Mouse (Mus musculus) heart, postnatal 10 days (tissue): ENCODE measurements around the gene Cfap221. TPM values are rescaled to one million over a fixed set of nuclear protein-coding genes. Genes with fewer than 3 reads are reported as not detected.
A peak's percentile ranks its signal among the peaks of the same experiment; 100 is the strongest.

ENCODE experiments used
- DNase-seq, 2 experiments: peaks; one replicate each; pipeline ENCODE4 v3.0.0; 2021
- intact Hi-C: fragments of 180-260 bp; cut with DNase I; formaldehyde crosslinking; loops from one replicate; pipeline ENCODE4 v1.15.1; 2025
- total RNA-seq, 2 experiments: library from RNA; stranded (reverse); gene quantifications; 2 replicates each; pipeline ENCODE4 v1.2.3; 2021

The Cfap221 gene
- not detected for total RNA-seq

DNA sequence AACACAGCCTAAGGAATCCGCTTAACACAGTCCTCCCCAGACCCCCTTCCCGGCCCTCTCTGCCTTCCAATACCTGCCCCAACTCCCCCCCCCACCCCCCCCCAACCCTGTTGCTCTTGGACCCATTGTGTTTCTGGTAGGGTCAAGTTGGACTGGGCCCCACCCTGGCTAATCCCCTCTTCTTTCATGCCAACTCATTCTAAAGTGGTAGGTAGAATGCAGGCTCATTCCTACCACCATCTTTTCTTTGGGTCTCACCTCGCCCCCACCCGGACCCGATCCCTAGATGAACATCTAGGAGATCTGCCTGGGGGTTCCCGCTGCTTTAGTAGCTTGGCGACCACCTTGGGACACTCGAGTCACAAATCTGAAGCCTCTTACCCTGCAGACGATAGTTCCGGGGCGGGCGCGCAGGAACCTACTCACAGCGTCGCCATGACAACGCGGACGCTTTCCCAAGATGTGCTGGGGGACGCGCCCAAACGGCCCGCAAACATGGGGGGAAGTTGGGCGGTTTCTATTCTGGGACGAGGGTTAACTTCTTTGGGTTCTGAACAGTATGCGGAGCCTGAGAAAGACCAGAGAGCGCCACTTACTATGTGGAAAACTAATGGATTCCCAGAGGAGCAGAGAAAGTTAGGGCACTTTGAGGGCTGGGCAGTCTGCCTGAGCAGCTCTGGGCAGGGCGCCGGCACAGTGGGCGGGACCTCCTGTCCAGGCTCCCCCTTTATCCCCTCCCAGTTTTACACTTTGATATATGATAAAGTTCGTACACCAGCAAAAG lies at the start of gene Cfap221:
TSS of gene Cfap221 (minus strand) at position 437 of the 784 bp plus-strand sequence.
- intact Hi-C loops, result no loop called here
- peak; percentile 67 to 68 for DNase-seq

DNA sequence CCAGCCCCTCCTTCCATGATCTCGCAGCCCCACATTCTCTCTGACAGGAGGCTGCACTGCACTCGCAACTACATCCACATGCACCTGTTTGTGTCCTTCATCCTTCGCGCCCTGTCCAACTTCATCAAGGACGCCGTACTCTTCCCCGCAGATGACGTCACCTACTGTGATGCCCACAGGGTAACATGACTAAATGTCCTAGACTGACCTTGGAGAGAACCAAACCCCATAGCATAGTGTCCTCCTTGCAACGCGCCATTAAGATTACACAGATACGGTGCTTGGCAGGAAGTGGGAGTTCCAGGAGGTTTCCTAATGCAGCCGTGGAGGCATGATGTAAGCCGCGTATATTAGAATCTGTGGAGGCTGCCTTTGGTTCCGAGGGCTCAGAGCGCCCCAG lies 47.5 kb upstream of the Cfap221 start:
- intact Hi-C loops, result no loop called here
- DNase-seq, result no peak

DNA sequence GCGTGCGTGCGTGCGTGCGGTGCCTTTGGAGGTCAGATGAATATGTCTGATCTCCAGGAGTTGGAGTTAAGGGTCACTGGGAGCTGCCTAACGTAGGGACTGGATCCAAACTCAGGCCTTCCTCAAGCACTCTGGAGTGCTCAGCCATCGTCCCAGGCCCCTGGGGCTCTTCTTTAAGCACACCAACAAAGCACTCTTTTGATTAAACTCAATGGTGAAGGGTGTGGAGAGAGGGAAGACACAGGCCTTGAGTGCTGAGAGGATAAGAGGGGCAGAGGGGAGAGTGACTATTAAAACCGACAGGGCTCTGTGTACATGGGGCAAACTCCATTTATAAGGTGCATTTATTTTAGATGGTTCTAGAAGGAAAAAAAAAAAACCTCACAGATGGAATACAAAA lies 45.4 kb upstream of the Cfap221 start:
- intact Hi-C loops, result no loop called here
- no peak for DNase-seq

DNA sequence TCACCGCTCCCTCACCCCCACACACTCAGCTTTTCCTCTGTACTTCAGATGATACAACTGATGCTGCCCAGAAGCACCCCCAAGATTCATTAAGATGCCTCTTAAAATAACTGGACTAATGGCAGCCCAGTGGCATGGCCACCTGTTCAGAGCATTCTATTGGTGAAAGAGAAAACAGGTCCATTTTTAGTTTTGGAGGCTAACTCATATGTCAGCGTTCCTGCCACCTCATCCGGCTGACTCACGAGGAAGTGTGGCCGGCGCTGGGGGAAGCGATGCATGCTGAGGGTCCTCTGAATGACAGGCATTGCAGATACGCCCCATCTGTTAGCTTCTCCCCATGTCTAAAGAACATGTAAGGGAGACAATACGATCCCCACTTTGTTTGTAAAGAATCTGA lies 41.6 kb upstream of the Cfap221 start:
- intact Hi-C loops, result no loop called here

GRCm38 (mm10) chr1:120037021-120037683 lies 40.1 kb upstream of the Cfap221 start:
- peak in 1 of 2 experiments; percentile 20 for DNase-seq
- intact Hi-C loops, result no loop called here

More for the DNA sequence above, 41.6 kb upstream of the Cfap221 start:
- no peak for DNase-seq

GRCm38 (mm10) chr1:120035456-120036034 lies 38.5 kb upstream of the Cfap221 start:
- no peak for DNase-seq
- intact Hi-C loops, result no loop called here

- no peak for DNase-seq
- intact Hi-C loops, result no loop called here
Observed at GRCm38 (mm10) chr1:120034793-120035192, 37.8 kb upstream of the Cfap221 start.

DNA sequence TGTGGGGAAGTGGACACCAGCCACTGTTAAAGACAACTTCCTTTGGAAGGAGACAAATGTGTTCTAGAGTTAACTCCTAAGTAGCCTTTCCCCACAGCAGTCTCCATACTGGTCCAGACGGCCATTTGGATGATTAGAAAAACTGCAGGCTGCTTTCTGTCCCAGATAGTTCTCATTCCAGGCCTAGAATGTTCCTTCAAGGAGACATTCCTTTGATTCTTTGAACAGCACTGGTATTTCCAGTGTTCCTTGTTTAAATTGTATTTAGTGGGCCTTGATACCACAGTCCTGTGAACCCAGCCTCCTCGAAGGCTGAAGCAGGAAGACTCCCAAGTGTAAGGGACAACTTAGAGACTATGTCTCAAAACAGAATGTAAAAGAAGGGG lies 36.4 kb upstream of the Cfap221 start:
- DNase-seq, result no peak
- intact Hi-C loops, result loop anchor here (1.0 to 2.0 kb wide), 2 partner anchors 60 to 121 kb away; no protein-coding TSS in a partner anchor

DNA sequence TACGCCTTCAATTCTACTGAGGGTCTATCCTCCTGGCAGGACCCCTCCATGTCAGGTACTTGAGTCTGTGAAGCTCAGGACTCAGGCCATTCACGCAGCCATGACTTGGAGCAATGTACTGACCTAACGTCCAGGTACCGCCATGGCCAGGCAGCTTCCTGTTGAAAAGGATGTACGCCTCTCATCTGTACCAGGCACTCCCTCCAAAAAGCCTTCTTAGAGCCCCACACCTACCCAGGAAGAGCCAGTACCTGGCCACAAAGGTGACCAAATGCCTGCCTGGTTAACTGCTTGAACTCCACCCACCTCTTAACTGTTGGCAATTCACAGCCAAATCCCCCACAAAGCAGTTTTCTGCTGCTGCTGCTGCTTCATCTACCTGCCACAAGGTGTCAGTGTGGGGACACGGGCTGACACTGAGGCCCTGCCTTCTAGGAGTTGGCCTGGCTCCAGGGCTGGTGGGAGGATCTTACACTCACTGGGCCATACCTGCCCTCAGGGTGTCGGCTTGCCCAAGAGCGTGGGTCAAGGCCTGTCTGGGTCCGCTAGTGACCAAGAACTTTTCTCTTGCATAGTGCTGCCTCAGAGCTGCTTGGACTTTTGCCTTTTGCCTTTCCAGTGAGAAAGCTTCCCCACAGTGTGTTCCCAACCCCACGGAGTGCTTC lies 35.9 kb upstream of the Cfap221 start:
- DNase-seq, result peak; percentile 81 to 88
- intact Hi-C loops, result loop anchor here (1.0 to 2.0 kb wide), 2 partner anchors 60 to 122 kb away; no protein-coding TSS in a partner anchor

- intact Hi-C loops, result no loop called here
- no peak for DNase-seq
Observed at GRCm38 (mm10) chr1:120030474-120030873, 33.4 kb upstream of the Cfap221 start.

GRCm38 (mm10) chr1:120027693-120028092 lies 30.7 kb upstream of the Cfap221 start:
- intact Hi-C loops, result no loop called here
- DNase-seq, result peak; percentile 59 to 76

DNA sequence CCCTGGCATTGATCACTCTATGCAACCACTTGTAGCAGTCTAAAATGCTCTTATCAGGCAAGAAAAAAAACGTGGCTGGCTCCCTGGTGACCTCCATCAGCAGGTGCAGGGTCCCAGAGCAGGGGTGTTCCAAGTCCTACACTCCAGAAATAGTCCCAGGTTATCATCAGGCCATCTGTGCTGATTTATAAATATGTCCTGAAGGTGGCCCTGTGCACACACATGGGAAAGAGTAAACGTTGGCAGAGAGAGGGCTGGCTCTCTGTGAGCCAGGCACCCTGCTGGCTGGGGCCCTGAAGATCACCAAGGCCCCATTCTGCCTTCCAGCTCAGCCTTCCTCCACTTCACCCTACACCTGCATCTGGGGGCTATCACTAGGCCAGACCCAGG lies 28.0 kb upstream of the Cfap221 start:
- DNase-seq, result no peak
- intact Hi-C loops, result no loop called here

- peak; percentile 35 to 48 for DNase-seq
- intact Hi-C loops, result no loop called here
Observed at GRCm38 (mm10) chr1:120024331-120025049, 27.5 kb upstream of the Cfap221 start.

DNA sequence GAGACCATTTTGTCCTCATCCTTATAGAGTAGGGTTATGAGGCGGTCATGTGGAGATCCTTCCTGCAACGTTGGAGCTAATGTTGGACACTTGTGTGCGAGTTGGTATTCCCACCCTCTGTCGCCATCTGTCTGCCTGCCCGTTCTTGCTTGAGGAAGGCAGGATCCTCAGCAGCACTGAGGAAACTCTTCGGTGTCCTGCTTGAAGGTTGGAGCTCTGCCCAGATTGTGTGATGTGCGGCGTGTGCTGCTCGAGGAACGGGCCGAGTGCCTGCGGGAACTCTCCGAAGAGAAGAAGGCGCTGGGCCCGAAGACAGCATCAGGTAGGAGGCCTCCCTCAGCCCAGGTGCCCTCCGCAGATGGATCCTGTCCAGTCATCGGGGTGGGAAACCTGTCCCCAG lies 24.9 kb upstream of the Cfap221 start:
- DNase-seq, result no peak
- intact Hi-C loops, result no loop called here

- DNase-seq, result no peak
- intact Hi-C loops, result no loop called here
Observed at GRCm38 (mm10) chr1:120020322-120020897, 23.4 kb upstream of the Cfap221 start.

DNA sequence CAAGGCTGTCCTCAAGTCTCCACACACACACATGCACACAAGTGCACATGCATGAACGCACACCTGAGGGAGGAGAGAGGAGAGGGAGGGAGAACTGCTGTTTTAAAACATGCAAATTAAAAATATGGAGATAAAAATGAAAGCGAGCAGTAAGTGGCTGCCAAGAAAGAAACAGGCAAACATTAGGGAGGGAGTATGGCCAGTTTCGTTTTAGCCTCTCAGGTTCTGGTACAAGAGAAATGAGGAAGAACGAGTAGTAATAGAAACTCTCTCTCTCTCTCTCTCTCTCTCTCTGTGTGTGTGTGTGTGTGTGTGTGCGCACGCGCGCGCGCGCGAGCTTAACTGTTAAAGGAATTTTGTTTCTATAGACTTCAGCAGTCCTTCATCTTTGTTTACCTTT lies 22.4 kb upstream of the Cfap221 start:
- intact Hi-C loops, result loop anchor here (10.0 kb wide), 1 partner anchor 565 kb away; no protein-coding TSS in a partner anchor
- DNase-seq, result no peak

GRCm38 (mm10) chr1:120018900-120019299 lies 21.9 kb upstream of the Cfap221 start:
- intact Hi-C loops, result loop anchor here (10.0 kb wide), 1 partner anchor 564 kb away; no protein-coding TSS in a partner anchor

GRCm38 (mm10) chr1:120016240-120016639 lies 19.2 kb upstream of the Cfap221 start:
- DNase-seq, result no peak
- intact Hi-C loops, result loop anchor here (10.0 kb wide), 1 partner anchor 561 kb away; no protein-coding TSS in a partner anchor

More at GRCm38 (mm10) chr1:120018900-120019299, 21.9 kb upstream of the Cfap221 start:
- DNase-seq, result no peak

- DNase-seq, result peak; percentile 64 to 80
- intact Hi-C loops, result loop anchor here (2.0 to 10.0 kb wide), 3 partner anchors 194 to 558 kb away; no protein-coding TSS in a partner anchor
Observed at GRCm38 (mm10) chr1:120013111-120013510, 16.1 kb upstream of the Cfap221 start.

DNA sequence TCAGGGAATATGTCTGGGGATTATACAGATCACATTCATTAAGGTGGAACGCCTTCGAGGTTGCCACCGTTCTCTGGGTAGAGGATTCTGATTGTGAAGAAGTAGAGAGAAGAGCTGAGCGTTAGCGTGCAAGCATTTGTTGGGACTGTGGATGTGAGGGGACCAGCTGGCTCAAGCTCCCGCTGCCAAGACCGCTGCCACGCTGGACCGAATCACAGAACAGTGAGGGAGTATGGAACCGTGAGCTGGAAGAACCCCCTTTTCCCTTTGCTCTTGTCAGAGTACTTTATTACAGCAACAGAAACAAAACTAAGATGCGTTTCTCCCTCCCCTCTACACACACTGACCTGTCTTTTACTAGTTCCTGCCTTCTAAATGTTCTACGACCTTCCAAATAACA lies 15.6 kb upstream of the Cfap221 start:
- no peak for DNase-seq
- intact Hi-C loops, result loop anchor here (2.0 to 10.0 kb wide), 3 partner anchors 194 to 558 kb away; no protein-coding TSS in a partner anchor
